Mouse (Mus musculus) forelimb bud, embryonic 11.5 days (tissue): Measurements from ENCODE around the gene Ggta1.

ENCODE experiments used
- DNase-seq: peaks from one replicate; pipeline ENCODE4 v3.0.0-alpha.2; 2012; ENCODE audit warnings: low read depth, low spot score

Gene Ggta1

DNA sequence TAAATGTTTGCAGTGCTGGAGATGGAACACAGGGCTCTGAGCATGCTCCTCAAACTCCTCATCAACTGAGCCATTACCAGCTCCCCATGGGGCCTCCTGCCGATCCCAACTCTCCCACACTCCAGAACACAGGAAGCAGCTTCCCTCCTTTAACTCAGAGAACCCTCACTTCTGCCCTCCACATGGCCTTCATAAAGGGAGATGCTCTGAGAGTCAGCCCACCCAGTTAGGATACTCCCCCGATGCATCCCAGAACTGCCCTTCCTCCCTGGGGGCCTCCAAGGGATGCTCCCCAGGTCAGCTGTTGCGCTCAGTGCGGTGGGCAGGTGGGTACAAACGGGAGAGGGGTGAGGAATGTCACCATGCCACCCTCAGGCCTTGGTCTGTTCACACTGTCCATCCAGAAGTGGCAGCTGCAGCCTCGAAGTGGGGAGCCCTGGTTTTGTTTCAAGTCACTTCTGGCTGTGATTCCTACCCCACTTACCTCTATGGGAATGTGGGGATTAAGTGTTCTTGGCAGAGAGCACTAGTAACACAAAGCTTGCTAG, 28.4 kb downstream of the Ggta1 start:
- DNase-seq, result no peak

DNA sequence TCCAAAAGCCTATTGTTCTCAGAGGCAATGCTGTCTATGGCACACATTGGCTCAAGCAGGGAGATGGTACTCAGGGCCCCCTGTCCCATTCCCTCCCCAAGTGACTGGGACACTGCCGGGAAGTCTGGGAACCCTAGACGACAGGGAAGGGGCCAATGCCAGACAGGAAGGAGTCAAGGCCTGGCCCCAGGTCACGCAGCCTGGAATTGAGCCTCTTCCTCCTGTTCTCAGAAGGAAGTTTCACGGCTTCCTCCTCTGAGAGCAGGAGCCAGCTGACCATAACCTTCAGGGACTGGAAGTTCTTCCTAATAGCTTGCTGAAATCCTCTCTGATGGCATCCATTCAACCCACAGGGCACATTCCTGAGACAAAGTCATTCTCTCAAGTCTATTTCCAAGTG, 29.6 kb downstream of the Ggta1 start:
- no peak for DNase-seq

DNA sequence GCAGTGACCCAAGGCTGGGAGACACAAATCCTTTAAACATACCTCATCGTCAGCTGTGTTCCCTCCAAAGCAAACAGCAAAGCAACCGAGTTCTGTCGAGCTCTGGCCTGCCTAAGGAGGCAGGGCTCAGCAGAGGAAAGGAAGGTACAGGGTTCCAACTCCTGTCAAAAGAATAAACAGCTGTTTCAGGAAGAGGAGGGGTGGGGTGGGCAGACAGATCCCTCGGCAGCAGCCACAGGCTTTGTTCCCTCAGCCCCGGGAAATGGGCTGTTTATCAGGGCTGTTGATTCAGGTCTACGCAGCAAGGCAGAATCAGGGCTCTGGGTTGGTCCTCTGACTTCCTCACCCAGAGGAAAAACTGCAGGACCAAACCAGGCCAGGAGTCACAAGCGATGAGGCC, 30.6 kb downstream of the Ggta1 start:
- DNase-seq, result no peak

DNA sequence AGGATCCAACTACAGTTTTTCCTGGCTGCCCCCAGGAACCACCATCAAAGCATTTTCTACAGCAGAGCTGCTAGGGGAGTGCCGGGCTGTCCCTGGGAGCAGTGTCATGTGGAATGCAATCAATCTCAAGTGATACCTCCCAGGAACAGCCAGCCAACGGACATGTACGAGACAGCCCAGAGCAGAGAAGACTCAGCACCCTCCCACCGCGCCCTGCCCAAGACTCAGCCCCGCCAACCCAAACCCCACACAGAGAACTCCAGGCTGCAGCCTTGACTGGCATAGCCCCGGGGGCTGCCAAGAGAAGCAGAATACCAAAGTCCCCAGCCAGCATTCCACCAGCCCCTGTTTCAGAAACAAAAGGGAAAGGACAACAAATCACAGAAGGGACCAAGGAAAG, 31.0 kb downstream of the Ggta1 start:
- no peak for DNase-seq

DNA sequence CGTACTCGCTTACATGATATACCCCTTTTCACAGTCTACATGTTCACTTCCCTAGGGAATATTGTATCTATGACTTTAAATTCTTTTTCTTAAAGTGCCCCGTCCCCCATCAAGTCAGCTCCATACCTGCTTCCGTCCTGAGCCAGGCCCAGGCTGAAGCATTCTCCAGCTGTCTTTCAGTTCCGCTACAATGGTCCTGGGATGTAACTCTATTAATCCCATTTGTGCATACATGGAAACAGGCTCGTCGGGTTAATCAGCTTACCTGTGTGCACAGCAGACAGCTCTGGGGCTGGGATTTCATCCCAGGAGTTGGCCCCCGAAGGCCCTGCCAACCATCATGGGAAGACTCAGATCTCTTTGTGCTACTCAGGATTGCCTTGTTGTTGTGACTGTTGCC, 32.2 kb downstream of the Ggta1 start:
- no peak for DNase-seq

DNA sequence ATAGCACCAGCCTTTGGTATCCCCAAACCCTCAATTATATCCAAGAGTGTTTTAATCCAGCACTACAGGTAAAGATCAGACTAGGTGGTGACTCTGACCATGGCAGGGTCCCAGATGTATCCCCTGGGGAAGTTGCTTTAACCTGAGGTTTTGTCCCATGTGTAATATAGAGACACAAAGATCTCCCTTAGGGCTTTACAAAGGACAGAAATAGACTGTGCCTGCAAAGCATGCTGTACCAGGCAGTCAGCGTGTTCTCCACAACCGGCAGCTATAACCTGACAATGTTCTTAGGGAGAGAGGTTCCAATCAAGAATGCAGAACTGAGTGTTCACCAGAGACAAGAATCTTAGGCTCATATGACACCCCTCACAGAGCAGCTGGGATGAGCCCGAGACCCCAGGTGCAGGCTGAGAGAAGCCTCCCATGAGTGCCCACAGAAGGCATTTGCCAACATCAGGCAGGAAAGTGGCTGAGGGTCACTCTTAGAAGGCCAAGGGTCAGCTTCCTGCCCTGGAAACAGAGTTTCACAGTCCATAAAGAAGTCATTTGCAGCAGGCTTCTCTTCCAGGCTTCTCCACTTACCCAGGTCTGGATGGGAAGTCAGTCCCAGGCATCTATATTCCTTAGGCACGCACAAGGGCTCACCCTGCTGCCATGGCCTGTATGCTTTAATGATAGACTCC, 34.3 kb downstream of the Ggta1 start:
- no peak for DNase-seq

DNA sequence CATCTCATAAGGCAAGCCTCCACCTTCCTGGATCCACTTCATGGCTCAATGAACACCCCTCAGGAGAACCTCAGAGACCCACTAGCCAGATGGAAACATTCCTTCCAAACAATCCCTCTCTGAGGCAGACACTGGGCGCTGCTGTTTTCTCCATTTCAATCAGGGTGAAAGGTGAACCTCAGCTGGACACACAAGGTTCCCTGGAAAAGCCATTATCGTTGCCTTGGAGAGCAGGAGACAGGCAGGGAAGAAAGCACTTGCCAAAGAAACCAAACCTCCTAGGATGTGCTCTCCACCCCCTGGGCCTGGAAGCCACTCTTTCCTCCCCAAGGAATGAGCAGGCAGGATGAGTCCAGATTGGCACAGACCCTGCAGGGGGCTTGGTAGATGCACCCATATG, 35.5 kb downstream of the Ggta1 start:
- DNase-seq, result no peak

DNA sequence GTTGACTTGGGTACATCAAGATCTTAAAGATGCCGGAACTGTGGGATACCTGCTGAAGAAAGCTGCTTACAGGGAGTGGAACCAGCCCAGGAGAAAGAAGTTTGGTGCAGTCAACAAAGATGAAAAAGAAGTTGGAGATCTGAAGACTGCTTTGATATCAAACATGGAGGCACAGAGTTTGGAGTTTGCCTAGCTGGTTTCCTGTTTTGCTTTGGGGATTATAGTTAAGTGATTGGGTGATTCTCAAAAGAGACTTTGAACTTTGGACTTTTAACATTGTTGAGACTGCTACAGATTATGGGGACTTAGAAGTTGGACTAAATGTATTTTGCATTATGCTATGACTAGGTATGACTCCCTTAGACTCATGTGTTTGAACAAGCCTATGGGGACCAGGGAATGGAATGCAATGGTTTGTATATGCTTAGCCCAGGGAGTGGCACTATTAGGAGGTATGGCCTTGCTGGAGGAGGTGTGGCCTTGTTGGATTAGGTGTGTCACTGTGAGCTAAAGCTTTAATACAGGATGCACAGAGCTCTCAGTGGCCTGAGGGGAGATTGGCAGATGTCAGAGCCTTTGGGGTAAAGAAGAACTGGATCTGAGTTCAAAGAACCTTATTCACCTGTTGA, 39.2 kb downstream of the Ggta1 start:
- no peak for DNase-seq

DNA sequence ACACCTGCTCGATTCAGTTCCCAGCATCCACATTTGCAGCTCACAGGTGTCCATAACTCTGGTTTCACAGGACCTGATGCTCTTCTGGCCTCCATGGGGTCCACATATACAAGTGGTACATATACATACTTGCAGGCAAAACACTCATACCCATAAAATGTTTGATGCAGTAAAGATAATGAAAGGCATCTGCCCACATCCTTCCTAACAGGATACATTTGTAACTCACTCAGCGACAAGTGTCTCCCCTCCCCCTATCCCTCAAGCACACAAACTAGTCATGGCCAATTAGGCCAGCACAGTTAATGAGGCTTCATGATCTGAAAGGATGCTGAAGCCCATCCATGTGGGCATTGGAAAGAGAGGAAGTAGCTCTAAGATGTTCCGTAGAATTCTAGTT, 40.6 kb downstream of the Ggta1 start:
- DNase-seq, result no peak

DNA sequence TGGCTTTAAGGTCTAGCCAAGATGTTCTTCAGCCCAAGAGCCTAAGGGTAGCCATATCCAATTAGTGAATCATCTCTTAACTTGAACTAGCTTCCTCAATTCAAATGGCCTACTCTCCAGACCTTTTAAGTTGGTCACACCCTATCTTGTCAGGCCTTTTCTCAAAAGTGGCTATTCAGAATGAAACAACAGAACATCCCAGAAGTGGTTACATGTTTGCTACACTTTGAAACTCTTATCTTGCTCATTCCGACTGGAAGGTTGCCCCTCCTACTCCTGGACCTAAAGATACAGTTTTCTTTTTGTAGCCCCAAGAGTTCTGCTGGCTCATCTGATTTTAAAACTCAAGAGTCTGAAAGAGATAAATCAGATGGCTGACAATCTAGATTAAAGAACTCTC, 42.4 kb downstream of the Ggta1 start:
- no peak for DNase-seq

DNA sequence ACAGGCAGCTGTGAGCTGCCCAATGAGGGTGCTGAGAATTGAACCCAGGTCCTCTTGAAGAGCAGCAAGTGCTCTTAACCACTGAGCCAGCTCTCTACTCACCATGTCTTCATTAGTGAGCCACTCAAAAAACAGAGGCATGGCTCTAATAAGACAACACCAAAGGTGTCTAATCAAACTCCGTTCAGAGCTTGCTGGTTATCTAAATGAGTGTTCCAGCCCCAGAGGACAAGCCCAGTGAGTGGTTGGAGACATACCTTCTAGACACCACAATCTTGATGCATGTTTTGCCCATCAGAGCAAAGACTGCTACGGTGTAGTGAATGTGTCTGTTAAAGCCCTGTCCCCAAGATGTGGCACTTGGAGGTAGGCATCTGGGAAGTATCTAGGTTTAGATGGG, 43.4 kb downstream of the Ggta1 start:
- DNase-seq, result no peak

DNA sequence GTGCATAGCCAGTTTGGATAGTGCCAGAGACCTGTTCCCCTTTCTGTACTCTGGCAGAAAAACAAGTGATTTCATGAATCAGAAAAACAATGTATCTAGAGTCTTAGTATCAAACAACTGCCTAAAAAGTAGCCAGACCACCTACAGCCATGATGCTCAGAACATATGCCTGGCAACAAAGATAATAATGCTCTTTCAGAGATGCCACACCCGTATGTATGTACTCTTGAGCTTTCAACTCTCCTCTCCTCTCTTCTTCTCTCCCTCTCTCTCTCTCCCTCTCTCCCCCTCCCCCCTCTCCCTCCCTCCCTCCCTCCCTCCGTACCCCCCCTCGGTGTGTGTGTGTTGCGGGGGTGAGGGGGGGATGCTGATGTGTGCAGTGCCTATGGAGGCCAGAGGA, 43.8 kb downstream of the Ggta1 start:
- no peak for DNase-seq

DNA sequence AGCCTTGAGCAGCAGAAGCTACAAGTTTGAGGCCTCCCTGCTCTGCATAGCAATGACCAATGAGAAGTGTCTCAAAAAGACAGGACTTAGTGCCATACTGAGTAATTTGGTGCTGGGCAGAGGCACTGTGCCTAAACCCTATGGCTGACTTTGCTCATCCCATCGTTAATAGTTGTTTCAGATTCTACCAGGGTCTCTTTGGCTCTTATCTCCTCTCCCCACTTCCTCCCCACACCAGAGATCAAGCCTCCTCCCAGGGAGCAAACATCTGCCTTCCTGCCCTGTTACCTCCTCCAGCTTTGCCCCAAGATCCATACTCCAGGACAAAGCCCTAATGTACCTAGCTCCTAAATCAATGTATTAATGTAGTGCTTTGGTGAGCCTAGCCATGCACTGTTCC, 45.8 kb downstream of the Ggta1 start:
- DNase-seq, result no peak

DNA sequence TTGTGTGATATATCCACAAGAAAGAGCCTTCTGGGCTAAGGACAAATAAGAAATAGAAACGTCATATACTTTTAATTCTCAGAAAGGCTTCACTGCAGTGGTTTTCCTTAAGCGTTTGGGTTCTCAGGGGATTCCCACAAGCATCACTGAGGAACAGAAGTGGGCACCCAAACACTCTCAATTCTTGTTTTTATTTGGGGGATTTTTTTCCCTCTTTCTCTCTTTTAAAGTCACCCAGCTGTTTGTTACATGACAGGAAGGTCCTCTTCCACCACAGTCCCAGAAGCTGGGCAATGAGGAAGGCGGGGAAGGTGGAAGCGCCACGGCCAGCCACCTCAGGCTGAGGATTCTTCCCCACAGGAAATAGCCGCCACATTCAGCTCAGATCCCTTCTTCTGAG, 46.6 kb downstream of the Ggta1 start:
- DNase-seq, result no peak

DNA sequence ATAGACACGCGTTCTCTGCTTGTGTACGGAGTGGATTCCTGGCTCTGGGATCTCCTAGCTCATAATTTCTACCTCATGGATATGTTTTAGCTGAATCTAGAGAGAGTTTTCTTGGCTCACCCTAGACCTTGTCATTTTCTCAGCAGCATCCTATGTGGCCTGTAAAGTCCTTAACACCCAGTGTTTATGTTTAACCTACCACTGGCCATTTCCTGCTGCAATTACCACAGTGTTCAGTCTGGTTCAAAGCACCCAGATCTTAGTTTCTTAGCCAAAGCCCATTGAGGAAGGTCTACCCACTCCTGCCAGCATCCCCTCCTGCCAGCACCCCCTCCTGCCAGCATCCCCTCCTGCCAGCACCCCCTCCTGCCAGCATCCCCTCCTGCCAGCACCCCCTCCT, 50.2 kb downstream of the Ggta1 start:
- DNase-seq, result no peak

DNA sequence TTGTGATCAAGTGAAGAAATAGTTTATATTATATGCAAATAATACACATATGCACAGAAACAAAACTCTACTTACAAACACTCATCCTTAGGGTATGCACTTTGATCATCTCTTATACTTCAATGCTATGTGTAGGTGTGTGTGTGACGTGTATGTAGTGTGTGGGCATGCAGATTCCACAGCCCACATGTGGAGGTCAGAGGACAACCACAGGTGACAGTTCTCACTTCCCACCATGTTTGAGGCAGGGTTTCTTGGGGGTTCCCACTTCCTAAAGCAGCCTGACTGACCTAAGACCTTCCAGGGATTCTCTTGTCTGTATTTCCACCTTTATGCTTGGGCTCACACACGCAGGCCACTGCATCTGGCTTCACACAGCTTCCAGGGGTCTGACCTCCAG, 50.8 kb downstream of the Ggta1 start:
- no peak for DNase-seq

DNA sequence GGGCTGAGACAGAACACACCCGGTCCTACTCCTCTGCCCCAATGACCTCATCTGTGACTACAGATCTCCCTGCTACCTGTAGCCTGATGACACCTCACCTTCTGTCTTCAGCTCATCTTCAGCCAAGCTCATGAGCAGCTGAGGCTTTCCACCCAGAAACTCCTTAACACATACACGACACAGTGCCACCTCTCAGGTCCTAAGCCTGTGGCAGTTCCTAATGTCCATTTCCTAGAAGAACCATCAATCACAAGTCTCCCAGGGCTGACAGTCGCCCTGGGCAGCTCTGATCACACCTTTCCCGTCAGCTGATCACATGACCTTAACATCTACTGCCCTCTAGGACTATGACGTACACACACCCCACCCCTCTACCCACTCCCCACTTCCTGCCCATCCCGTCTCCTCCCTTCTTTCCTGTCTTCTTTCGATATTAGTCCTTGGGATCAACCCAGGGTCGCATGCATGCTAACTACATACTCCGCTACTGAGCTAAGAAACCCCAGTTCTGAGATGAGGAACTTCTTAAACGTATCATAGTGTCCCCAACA, 51.3 kb downstream of the Ggta1 start:
- no peak for DNase-seq

DNA sequence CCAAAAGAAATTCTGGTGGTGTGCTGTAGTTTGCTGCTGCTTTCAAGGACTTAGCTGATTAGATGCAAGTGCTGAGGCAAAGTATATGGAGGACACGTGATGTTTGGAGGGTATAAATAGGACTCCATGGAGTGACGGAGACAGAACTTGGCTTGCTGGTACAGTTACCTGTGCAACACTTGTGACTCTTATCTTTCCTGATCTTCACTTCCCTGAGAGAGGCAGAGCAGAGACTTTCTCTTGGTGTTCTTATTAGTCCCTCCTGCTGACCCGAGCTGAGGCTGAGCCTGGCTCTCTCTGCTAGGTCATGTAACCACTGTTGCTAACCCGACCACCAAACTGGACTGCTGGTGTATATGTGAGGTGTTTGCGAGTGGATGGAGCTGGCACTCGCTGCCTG, 53.6 kb downstream of the Ggta1 start:
- DNase-seq, result no peak

DNA sequence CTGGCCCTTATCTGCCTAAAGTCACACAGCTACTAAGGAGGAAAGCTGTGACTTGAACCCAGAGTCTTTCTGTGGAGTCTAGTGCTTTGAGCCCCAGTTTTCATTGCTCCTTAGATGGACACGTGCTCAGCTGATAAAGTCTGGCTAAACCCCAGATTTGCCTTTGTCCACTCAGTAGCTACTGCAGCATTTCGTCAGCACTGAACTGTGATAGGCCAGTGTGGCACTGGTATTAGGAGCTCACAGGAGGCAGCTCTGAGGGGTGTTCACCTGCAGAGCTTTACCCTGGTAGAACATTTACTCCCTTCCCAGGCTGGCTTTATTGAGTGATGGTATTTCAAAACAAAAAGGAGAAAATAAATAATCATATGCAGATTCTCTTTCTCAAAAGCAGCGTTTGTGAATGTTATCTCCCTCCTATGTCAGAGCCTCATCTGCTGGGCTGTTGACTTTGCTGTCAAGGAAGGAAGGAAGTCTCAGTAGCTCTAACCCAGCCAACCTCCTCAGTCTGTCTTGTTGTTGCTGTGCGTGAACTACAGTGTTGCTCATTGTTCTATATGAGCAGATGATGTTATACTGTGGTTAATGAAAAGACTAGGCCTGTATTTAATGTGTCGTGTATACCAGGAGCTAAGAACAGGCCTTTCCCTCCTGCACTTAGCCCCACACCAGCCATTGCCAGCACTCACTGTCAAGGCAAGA, 54.5 kb downstream of the Ggta1 start:
- no peak for DNase-seq

DNA sequence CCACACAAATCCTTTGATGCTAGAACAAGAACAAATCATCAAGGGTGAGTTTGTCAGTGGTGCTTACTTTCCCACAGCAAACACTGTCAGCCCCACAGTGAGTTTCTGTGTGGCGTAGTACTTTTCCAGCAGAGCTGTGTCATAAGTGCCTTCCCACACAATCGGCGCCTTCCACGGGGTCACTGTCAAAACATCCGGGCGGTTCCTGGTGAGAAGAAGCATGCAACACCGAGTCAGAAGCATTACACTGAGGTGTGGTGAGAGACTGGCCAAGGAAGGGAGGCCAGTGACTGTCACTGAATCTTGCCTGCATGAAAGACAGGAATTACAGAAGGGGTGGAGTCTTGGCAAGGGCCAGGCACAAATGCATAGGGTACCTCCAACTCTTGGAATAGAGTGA, 55.2 kb downstream of the Ggta1 start:
- no peak for DNase-seq

DNA sequence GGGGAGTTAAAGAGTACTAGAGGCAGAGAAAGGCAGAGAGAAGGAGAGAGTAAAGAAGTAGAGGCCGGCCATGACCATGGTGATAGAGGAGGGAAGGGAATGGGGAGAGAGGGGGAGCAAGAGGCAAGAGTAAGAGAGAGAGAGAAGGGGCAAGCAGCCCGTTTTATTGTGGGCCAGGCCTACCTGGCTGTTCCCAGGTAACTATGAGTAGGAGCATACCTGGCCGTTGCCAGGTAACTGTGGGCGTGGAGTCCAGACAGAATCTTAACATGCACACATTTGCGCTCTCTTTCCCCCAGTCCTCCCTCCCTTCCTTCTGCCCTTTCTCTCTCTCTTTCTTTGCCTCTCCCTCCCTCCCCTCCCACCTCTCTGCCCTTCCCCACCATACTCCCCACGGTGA, 55.8 kb downstream of the Ggta1 start:
- DNase-seq, result no peak

DNA sequence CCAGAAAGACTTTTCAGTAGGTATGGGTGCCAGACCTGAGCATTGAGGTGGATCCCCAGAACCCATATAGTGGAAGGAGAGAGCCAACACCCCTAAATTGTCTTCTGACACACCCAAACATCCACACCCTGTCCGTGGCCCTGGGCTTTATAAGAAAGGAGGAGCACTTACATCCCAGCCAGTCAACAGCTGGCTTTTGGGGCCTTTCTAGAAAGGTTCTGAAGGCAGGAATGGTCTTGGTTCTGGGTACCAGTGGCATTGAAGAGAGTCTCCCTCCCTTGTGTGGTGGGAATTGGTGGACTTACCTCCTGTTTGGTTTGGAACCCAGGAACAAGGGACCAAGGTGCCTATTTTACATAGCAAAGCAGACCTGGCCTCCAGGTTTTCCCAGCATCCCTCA, 56.4 kb downstream of the Ggta1 start:
- no peak for DNase-seq

DNA sequence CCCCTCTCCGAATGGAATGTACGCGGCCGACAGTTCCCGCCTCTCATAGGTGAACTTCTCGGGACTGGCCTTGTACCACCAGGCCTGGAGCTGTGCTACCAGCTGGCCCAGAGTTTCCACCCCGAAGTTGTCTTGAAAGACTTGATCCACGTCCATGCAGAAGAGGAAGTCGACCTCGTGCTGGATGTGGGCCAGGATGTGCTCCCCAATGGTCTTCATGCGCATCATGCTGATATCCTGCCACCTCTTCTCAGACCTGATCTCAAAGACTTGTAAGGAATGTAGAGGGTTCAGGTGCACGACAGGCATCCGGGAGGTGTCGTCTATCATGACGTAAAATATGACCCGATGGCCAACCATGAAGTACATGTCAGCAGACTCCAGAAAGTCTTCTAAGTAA, 60.6 kb downstream of the Ggta1 start:
- no peak for DNase-seq
